Mouse (Mus musculus): ENCODE data around the gene Fkbp2.

Gene Fkbp2

DNA sequence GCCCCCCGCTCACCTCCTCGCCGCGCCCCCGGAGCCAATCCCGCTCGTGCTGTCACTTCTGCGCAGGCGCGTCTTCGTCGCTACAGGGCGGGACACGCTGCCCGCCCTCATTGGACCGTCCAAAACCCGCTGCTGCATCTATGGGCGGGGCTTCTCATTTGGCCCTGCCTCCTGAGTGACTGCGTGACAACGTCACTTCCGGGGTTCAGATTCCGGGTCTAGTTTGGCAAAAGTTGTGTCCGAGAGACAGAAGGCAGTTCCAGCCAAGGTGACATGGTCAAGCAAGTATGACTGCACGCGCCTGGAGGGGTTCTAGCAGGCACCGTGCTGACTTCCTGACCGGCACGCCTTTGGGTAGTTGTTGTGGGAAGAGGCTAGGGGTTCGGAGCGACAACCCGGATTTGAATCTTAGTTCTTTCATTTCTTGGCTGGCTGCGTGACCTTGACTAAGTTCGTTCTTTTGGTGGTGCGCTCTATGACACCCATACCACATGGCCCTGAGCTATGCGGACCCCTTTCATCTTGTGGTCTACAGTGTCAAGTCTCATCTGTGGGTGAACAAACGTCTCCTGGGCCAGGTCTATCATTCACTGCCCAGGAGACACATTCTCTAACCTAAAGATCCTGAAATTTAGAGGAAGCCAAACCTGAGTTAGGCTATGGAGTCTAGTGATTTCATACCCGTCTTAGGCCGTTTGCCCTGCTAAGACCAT, at the start of gene Fkbp2:
Fkbp2 (minus strand) TSS at position 121 of the 713 bp plus-strand sequence.
- DNase-seq (ENCODE audit: low spot score), result peak; percentile 94

DNA sequence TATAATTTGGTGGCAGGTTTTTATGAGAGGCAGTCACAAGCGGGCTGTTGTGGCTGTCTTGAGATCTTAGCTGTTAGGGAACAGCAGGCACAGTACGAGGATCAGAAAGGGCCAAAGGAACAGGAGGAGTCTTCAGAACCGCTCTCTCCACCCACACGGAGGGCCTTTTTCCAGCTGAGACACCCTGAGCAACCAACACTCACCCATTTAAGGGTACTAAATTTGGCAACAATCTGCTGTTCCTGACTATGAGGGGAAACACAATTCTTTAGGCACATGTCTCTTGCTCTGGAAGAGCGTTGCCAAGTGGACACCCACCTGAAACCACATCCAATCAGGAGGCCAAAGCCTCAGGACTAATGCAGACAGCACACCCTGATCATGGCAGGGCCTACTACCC, 49.2 kb upstream of the Fkbp2 start:
- no peak for DNase-seq (ENCODE audit: low spot score)

DNA sequence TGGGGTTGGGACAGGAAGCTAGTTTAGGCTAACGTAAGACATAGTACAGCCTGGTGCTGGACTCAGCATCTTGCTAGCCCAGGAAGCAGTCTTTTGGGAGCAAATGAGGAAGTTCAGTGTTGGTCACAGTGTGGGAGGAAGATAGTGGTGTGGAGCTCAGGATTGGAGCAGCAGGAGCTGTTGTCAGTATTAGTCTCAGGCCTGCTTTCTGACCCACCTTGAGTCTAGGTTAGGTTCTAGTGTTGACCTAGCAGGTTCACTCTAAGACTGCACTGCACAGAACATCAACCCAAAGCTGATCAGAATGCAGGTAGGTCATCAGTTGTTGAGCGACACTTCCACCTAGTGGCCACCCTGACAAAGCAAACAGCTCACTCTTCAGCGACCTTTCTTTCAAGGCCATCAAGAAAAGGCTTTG, 39.9 kb upstream of the Fkbp2 start:
- DNase-seq (ENCODE audit: low spot score), result no peak

DNA sequence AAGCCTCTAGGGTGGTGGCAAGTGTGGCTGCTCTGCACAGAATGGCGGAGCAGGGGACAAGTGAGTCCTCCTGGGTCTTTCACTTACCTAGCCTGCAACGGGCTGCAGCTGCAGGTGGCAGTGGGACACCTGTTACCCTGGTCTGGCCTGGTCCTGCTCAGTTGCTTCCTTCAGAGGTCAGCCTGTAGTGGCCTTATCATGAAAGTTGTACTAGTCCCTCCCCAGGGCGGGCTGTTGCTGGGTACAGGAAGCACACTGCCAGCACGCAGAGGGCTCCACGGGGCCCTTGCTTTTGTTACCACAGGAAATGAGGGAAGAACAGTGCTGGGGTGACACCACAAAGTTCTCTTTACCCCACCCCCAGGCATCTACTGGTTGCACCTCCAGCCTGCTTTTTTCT, 38.9 kb upstream of the Fkbp2 start, which contains the start of gene Fermt3:
Fermt3 (minus strand) TSS at position 279 of the 400 bp plus-strand sequence.
- no peak for DNase-seq (ENCODE audit: low spot score)

DNA sequence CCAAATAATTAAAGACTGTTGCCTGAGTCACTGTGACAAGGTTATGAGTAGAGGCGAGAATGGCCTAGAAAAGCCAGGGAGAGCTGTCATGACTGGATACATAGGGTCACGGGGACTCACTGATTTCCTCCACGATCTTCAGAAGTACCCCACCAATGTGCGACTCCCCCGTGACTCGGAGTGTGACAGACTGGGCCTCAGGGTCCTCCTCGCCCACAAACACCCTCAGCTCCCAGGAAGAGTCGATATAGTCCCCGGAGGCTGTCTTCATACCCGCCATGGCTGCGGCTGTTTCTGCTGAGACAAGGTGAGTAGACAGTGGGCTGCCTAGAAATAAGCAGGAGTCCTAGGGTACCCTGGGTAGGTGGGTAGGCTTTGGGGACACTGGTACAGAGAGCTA, 38.2 kb upstream of the Fkbp2 start:
- DNase-seq (ENCODE audit: low spot score), result no peak

DNA sequence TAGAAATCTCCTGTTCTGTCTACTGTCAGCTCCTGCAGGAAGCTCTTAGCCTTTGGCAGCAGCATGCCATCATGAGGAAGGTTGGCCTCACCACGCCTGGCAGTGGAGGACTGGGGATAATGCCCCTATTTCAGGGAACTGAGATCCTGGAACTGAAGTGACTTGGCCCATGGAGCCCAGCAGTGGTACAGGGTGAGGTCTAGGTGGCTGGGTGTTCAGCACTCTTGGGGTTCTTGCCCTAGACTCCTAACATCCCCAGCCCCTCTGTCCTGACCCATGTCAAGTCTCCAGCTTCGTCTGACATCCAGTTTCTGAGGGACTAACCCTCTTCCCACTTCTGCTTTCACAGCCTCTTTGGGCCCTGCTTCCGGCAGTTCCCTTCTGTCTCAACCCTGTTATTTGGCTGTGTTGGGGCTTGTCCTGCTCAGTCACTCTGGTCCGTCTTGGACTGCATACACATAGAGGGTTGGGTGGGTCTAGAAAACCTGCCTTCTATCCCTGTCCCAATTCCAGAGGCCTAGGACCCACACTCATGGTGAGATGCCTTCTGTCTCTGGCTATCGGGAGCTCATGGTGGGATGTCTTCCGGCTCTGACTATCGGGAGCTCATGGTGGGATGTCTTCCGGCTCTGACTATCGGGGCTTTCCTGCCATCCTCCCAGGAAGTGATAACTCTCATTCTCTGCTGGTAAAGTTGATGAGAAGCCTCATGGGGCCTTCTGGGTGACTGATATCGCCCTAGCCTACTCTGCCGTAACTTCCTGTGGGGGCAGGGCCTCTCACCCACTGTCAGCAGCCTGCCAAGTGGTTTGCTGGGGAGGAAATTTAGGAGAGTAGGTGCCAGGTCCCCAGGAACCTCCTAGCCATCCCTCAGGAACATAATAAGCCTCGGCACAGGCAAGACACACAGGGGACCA, 37.5 kb upstream of the Fkbp2 start:
- DNase-seq (ENCODE audit: low spot score), result no peak

DNA sequence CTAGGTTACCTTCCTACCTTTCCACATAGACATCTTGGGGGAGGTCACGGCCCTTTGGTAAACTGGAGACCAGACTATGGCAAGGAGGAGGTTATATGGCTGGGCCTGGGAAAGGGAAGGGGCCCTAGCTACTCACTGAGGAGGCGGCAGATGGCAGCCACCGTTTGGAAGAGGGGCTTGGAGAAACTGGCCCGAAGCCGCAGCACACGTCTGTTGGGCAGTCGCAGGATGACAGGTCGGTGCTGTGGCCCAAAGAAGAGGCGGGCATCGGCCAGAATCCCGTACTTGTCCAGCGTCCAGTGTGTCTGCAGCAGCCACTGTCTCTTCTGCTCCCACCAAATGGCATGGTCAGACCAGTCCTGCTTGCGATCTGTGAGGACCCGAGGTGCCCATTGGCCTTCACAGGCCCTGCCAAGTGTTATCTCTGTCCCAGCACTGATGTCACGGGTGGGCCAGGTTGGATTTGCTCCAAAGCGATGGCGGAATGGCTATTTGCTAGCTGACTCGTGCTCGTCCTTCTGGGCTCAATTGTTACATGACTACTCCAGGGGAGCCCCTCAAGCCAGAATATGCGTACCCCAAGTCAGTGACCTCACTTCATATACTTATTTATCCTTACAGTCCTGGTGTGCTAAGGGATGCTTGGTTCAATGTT, 34.3 kb upstream of the Fkbp2 start:
- DNase-seq (ENCODE audit: low spot score), result no peak

DNA sequence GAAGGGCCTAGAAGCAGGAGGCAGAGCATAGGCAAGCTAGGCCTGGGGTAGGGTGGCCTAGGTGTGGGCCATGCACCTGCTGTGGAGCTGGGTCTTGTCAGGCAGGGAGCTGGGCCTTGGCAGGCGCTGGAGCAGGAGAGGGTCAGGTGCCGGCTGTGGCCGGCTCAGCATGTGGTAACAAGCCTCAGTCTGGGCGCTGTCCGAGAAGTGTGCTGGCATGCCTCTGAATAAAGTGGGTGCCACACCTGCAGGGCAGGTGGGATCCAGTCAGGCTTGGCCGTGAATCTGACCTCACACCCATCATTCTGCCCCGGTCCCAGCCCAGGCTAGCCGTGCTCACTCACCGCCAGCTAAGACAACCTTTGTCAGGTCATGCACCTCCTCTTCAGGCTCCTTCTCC, 33.7 kb upstream of the Fkbp2 start:
- DNase-seq (ENCODE audit: low spot score), result no peak

DNA sequence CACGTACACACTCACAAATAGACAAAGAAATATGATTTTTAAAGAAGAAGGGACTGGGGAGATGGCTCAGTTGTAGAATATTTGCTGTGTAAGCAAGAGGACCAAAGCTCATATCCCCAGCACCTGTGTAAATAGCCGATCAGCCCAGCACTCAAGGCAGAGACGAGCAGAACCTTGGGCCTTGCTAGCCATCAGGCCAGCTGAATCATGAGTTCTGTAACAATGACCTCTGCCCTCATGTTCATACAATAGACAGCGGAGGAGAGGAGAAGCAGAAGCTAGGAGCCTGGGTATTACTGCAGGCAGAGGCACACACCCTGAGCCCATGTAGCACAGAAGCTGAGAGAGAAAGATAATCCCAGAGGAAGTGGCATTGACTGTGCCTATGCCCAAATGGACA, 32.1 kb upstream of the Fkbp2 start:
- DNase-seq (ENCODE audit: low spot score), result no peak

DNA sequence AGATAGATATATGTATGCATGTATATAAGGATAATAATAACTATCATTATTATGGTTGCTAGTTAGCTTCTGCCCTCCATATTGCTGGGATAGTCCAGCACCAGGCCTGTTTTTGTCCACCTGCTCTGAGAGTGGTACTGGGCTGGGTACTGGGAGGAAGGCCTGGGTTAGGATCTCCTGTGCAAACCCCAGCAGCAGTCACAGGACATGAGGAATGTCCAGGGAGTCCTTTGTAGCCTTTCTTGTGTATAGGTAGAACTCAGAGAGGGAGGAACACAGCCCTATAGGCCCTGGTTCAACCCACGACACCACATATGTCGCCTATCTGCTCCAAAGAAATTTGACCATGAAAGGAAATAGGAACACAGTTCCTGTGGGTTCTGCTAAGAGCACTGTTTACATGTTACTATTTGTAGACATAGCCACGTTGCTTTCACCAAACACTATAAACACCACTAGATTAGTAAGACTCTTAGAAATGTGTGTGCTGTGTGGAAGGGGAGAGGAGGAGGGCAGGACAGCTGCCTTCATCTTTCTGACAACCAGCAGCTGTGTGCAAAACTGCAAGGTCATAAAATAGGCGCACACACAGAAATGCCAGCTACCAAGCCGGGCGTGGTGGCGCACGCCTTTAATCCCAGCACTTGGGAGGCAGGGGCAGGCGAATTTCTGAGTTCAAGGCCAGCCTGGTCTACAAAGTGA, 26.7 kb upstream of the Fkbp2 start:
- no peak for DNase-seq (ENCODE audit: low spot score)

DNA sequence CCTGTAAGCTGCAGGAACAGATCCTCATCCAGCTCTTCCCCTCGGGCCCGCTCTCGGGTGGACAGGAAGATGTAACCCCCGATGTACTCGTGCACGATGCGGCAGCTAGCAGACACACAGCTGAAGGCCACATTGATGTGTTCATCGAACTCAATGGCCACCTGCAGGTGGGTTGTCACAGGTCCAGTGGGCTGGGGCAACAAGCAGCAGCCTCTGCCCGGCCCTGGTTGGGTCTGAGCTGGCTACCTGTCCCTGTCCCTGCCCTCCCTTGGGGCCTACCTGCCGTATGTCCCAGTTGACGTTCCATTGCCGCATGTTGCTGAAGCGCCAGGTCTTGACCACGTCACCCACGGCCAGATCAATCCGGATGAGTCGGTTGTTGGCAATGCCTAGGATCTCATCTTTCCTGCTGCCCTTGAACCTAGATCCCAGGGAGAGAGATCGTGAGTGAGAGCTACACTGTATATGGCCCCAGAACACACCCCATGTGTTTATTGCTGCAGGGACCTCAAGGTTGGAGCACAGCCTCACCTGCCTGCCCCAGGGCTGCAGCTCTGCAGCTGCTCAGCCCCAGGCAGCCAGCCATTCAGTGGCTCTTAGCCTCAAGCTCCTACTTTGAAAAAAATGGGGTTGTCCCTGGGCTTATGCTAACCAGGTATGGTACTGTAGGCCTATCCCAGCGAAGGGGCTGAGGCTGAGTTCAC, 19.2 kb upstream of the Fkbp2 start:
- no peak for DNase-seq (ENCODE audit: low spot score)

DNA sequence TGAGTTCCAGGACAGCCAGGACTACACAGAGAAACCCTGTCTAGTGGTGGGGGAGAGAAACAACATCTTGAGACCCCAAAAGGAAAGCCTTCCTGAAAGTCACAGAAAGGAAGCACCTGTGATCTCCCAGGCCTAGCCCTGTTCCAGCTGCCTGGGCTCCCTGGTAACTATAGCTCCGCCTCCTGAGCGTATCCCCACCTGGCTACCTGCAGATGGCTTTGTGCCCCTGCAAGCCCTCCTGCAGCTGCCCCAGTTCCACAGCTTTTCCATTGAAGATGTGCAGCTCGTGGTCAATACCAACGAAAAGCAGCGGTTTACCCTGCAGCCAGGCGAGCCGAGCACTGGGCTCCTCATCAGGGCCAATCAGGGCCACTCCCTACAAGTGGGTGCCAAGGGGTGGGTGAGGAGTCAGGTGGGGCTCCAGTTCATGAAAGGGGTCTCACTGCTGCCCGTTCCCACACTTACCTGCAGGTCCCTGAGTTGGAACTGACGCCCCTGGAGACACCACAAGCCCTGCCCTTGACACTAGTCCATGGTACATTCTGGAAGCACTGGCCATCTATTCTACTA, 17.5 kb upstream of the Fkbp2 start:
- no peak for DNase-seq (ENCODE audit: low spot score)

DNA sequence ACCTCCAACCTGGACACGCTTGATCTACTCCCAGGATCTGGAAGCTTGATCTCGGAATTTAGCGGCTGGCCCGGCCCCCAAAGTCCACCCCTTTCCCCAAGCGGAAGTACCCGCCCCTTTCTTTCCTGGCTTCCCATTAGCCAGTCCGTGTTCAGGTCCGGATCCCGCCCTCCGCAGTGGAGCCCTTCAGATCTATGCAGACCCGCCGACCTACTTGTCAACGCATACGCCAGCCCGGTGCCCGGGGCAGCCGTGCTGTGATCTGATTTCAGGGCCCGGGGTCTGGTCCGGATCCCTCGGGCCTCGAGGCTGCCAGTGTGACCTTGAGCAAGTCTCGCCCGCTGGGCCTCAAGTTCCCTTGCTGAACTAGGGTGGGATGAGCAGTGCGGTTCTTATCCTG, 15.7 kb upstream of the Fkbp2 start, which contains the start of the genes Nudt22 and Trpt1:
Nudt22 (minus strand) TSS at position 112 of the 400 bp plus-strand sequence.
Trpt1 (plus strand) TSS at position 126 of the 400 bp plus-strand sequence.
- DNase-seq (ENCODE audit: low spot score), result no peak

DNA sequence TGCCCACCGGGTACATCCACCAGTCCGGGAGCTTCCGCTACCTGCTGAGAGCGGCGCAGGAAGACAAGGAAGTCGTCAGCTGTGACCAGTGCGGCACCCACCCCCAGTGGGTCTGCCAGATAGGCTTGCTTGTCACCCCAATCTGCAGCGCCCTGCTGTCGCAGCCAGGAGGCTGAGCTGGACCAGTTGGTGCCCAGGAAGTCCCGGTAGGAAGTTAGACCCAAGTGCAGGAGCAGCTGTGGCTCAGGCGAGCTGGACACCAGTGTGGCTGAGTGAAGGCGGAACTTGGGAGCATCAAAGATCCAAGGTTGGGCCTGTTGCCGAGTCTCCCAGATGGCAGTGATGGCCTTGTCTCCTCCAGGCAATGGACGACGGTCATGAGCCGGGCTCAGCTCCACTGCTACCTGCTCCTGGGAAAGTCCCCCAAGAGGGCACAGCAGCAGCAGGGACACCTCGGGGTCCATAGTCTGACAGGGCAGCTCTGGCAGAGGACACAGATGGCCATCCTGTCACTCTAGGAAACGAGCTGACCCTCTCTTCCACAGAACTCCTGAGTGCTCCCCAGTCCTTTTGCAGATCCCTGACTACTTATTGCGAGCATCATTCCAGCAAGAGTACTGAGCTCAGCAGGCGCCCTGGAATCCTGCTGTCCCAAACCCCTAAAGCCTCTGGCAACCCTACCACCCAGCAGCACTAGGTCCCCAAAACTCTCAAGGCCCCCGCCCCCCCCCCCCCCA, 15.1 kb upstream of the Fkbp2 start:
- DNase-seq (ENCODE audit: low spot score), result no peak

DNA sequence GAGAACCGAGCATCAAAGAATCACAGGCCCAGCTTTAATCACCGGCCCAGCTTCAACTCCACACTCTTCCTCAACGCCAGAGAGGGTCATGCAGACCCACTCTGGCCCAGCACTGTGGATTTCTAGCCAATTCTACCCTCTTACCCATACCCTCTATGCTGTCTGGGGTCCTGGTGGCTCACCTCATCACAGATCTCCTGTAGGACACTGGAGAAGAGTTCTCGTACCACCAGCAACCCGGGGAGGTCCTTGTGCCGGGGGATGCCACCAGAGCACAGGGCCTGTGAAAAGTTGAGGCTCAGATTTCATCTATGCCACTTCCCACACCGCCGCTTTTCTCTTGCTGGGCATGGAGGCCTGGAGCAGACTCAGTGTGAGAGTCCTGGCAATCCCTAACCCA, 14.2 kb upstream of the Fkbp2 start:
- no peak for DNase-seq (ENCODE audit: low spot score)

DNA sequence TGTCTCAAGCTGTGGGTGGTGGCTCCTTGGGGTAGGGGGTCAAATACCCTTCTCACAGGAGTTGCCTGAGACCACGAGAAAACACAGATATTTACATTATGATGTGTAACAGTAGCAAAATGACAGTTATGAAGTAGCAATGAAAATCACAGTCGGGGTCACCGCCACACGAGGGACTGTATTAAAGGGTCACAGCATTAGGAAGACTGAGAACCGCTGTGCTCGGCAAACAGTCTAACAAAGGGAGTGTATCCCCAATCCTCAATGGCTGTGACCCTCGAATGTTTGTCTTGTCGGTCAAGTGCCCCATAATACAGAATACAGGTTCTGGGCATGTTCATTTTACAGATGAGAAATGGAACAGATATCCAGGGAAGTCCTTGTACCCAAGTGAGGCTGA, 13.7 kb upstream of the Fkbp2 start:
- DNase-seq (ENCODE audit: low spot score), result no peak

DNA sequence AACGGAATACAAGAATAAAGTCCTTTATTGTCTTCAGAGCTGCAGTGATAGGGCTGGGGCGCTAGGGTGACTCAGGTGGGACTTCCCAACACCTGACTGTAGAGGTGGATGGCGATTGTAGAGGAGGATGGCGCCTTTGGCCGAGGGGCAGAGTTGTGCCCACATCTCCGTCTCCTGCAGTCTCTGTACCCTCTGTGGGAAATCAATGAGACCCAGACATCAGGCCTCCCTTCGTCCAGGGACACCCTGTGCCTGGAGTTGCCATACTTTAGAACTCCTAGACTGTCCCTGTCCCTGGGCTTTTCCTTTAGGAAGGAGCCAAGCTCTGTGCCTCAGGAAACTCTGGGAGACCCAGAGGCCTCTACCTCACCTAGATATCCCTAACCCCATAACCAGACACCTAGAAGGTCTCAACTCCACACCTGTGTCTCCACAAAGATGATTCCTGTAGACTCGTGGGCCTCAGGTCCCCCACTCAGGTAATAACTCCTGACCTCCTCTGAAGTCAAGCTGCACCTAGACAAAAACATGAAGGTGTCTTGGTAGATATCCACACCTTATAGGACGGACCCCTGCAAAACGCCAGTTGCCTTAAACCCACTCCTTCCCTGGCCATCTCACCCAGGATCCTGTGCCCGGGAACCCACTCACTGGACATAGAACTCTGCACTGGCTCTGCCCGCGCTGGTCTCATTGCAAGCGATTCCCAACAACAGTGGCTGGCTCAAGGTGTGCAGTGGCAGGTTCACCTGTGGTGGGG, 12.9 kb upstream of the Fkbp2 start:
- DNase-seq (ENCODE audit: low spot score), result no peak

DNA sequence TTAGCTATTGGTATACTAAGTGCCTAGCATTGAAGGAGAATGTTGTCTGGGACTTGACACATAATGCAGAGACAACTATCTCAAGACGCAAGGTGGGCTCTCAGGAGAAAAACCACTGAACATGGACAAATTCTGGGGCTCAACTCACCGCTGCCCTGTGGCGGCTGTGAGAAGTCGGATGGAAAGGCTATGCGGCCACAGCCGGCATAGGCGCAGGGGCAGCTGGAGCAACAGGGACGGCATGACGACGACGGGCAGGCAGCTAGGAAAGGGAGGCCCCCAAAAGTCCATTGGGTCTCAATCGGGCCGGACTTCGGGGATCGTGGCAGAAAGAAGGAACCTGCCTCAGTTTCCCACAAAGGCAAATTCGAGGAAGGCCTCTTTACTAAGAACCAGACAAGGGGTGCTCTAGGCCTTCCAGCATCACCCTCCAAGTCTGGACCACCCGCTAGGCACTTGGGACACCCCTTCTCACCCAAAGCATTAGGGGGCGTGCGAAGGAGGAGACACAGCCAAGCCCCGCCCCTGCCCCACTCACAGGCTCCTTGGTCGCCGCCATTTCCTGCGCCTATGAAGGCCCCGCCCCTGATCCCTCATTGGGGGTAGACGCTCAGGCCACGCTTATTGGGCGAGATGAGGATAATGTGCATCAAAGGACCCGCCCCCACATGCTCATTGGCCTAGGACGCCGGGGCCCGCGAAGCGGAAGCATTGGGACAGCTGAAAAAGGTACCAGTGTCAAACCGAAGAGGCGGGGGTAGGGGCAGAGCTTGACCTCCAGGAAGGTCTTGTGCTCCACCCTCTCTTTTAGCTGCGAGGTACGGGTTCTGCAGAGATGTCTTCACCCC, 11.9 kb upstream of the Fkbp2 start, which contains the start of gene Dnajc4:
Dnajc4 (minus strand) TSS at position 562 of the 848 bp plus-strand sequence.
- peak; percentile 74 for DNase-seq (ENCODE audit: low spot score)
